Mouse (Mus musculus) MN1 (cell line): ENCODE results near the gene Myo10.

ENCODE experiments used
- DNase-seq: peaks from one replicate; pipeline ENCODE4 v3.0.0-alpha.2; 2016; ENCODE audit warnings: low spot score

Myo10 gene

GRCm38 (mm10) chr15:25762306-25762705 lies 140.0 kb downstream of the Myo10 start:
- DNase-seq = no peak

- DNase-seq = no peak
Observed at GRCm38 (mm10) chr15:25763106-25763505, 140.8 kb downstream of the Myo10 start.

GRCm38 (mm10) chr15:25764653-25765352 lies 142.5 kb downstream of the Myo10 start:
- DNase-seq = no peak

GRCm38 (mm10) chr15:25767777-25768176 lies 145.5 kb downstream of the Myo10 start:
- no peak for DNase-seq

DNA sequence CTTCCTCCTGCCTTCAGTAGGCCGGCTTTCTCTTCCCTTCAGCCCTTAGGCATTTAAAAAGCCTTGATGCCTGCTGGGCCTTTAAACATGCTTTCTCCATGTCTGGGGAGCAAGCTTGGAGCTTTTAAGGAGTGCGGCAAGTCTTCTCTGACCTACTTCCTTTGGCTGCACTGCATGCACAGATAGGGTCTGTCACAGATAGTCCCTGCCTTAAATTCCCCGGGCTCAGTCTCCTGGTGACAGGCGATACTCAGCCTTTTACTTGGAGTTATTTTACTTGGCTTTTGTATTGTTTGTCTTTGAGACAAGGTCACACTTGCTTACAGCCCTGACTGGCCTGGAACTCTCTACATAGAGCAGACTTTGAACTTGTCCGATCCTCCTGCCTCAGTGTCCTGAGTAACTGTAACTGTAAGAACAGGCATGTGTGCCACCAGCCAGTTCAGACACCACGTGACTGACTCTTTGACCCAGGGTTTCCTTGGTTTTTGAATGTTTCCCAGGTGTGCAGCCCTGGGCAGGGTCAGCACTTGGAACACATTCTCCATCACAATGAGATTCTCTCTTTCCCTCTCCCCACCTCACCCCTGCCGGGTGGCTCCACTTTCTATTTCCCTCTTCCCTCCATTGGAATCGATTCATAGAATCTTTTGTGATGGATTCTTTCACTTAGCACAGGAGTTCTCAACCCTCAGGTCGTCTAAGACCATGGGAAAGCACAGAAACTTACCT lies 147.4 kb downstream of the Myo10 start:
- no peak for DNase-seq

GRCm38 (mm10) chr15:25771782-25772181 lies 149.5 kb downstream of the Myo10 start:
- no peak for DNase-seq

- no peak for DNase-seq
Observed at GRCm38 (mm10) chr15:25773711-25774513, 151.6 kb downstream of the Myo10 start.

DNA sequence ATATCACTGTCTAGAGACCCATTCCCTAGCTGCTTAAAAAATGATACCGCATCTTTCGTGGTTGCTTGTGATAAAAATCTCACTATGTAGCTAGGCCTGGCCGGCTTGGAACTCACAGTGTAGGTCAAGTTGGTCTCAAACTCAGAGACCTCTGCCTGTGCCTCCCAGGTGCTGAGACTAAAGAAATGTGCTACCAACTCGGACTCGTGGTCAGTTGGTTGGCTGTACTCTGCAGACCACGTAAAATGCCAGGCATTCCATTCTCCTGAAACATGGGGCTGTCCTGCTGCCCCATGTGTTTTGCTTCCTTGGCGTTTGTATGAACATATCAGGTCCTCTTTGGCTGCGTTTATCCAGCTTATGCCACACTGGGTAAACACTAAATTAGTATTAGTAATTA lies 156.6 kb downstream of the Myo10 start:
- no peak for DNase-seq

DNA sequence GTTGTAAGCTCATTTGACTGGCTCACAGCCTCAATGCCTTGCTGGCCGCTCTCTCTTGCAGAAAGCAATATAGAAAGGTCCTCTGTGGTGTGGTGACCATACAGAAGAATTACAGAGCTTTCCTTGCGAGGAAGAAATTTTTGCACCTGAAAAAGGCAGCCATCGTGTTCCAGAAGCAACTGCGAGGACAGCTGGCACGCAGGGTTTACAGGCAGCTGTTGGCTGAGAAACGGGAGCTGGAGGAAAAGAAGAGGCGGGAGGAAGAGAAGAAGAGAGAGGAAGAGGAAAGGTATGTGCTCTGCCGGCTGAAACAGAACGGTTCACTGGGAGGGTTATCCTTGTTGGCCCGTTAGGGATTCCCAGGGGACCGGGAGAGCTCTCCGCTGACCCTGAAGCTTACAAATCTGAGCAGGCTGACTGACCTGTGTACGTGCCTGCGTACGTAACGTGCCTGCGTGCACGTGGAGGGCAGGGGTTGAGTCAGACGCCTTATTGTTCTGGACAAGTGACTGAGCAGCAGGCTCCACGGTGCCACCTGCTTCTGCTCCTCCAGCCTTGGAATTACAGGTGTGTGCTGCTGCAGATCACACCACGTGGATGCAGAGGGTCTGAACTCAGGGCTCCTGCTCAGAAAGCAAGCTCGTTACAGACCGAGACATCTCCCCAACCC lies 157.3 kb downstream of the Myo10 start:
- DNase-seq = no peak

GRCm38 (mm10) chr15:25781053-25781452 lies 158.7 kb downstream of the Myo10 start:
- no peak for DNase-seq

DNA sequence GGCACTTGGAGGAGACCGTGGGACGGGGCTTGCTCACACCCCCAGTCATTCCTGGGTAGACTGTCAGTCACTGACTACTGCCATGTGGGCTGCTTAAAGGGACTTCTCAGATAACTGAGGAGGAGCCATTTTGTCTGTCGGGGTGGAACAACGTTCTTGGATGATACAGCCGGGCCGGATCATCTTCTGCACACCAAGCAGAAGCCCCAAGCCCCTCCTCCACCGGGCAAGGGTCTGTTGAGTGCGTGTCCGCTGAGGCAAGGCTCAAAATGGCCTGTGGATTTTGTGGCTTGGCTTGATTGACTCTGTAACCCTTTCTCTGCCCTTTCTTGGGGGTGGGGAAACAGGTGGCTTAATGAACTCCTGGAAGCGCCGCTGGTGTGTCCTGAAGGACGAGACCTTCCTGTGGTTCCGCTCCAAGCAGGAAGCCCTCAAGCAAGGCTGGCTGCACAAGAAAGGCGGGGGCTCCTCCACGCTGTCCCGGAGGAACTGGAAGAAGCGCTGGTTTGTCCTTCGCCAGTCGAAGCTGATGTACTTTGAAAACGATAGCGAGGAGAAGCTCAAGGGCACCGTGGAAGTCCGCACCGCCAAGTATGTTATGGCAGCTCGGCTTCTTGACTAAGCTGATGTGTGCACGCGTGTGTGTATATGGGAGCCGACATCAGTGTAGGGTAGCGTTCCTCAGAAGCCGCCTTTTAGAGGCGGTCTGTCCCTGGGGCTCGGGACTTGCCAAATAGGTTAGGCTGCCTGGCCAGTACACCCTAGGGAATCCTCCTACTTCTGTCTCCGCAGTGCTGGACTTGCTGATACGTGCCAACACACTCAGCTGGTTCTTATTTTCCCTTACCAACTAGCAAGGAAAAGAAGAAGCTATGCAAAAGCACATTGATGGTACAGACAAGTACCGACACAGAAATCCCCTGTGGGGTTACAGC lies 163.4 kb downstream of the Myo10 start:
- no peak for DNase-seq

DNA sequence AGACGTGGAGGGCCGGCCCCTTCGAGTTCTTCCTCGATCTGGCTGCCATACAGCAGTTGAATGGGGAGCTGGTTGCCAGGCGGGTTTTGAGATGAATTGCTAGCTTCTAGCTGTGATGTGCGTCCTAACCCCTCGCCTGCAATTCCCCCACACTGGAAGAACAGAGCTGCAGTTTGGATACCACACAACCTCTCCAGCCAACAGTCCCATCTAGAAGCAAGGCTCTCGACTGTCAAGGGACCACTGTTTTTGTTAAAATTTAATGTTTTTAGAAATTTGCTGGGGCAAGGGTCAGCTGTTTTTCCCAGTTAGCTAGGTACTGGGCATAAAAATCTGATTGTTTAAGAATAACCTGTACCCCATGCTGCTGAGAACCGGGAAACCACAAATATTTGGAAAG lies 165.1 kb downstream of the Myo10 start:
- no peak for DNase-seq

GRCm38 (mm10) chr15:25787965-25788364 lies 165.6 kb downstream of the Myo10 start:
- no peak for DNase-seq

GRCm38 (mm10) chr15:25788565-25788964 lies 166.2 kb downstream of the Myo10 start:
- DNase-seq = no peak

GRCm38 (mm10) chr15:25789241-25789640 lies 166.9 kb downstream of the Myo10 start:
- no peak for DNase-seq

DNA sequence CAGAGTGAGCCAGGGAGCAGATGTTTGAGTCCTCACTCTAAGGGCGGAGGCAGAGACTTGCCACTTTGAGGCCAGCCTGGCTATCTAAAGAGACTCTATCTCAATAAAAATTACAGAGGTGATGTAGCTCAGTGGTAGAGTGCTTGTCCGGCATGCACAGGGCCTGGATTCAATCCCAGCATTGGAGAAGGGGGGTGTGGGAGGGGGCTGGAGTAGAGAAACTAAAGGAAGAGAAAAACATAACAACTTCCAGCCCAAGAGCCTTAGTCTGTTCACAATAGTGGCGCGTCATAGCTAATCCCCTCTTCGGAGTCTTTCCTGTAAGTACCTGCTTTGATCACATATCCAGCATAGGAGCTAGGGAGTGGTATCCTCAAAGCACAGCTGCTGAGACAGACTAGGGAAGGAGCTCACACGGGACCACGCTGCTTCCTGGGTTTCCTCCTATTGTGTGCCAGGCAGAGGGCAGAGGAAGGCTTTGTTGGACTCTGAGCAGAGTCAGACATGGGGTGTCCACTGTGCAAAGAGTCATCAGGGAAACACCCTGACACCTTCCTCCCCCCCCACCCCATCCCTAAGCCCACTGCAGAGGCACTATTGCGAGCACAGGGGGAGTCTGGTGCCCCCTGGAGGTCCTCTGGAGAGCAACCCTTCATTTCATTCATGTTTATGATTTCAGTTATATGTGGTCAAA lies 169.5 kb downstream of the Myo10 start:
- no peak for DNase-seq

GRCm38 (mm10) chr15:25794123-25794522 lies 171.8 kb downstream of the Myo10 start:
- no peak for DNase-seq

- no peak for DNase-seq
Observed at GRCm38 (mm10) chr15:25795496-25795895, 173.2 kb downstream of the Myo10 start.

GRCm38 (mm10) chr15:25796353-25796752 lies 174.0 kb downstream of the Myo10 start:
- no peak for DNase-seq

- DNase-seq = no peak
Observed at GRCm38 (mm10) chr15:25797179-25797578, 174.9 kb downstream of the Myo10 start.

GRCm38 (mm10) chr15:25797888-25798287 lies 175.6 kb downstream of the Myo10 start:
- DNase-seq = no peak
